Mouse (Mus musculus): ENCODE measurements around the gene Osbpl10. TPM values are rescaled to one million over a fixed set of nuclear protein-coding genes. Genes with fewer than 3 reads are reported as not detected.

Osbpl10 gene
- not detected in 4 replicates for total RNA-seq (2023; ENCODE audit: inconsistent age)

GRCm38 (mm10) chr9:114978281-114979111, at the start of gene Osbpl10:
Gene Osbpl10, plus strand, starts transcription at chr9:114978569.

GRCm38 (mm10) chr9:114933723-114934171, 44.6 kb upstream of the Osbpl10 start, which contains the start of gene Gpd1l:
Gene Gpd1l, minus strand, starts transcription at chr9:114933987.

DNA sequence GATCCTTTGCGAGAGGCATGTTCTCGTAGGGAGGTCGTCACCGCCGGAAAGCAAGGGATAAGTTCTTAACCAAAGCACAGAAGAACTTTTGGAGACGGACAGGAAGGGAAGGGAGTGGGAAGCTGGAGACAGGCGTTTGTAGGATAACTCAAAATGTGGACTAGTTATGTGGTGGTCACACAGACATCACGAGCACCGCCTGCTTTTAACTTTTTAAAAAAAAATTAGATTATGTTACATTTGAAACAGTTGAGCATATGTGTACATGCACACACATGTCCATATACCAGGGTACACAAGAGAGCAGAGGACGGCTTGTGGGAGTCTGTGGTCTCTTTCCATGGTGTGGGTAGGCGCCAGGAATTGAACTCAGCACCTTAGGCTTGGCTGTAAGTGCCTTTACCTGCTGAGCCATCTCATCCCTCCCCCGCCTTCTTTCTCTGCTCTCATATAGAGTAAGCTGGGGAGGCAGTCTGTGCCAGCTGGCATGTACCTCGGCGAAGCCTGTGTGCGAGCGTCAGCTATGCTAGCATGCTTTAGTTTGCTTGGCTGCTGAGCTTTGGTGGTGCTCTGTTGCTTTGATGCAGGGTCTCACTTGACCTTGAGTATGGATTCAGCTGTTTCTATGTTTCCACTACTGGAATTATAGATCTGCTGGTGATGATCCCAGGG, 4.5 kb downstream of the Osbpl10 start, which contains the start of gene Rps27rt:
Rps27rt (minus strand) TSS at position 51 of the 672 bp plus-strand sequence.

Other genes with a start within 250 kb of the Osbpl10 start
- 86.9 to 103 TPM (median 92.5 TPM) in 4 replicates for gene Cmtm6, start 247.5 kb upstream of the Osbpl10 start, total RNA-seq (2023; ENCODE audit: inconsistent age)
- 133 to 151 TPM (median 143 TPM) in 4 replicates for gene Cmtm7, start 196.7 kb upstream of the Osbpl10 start, total RNA-seq (2023; ENCODE audit: inconsistent age)
- 0.86 to 1.7 TPM (median 1.5 TPM) in 4 replicates for gene Cmtm8, start 134.4 kb upstream of the Osbpl10 start, total RNA-seq (2023; ENCODE audit: inconsistent age)
- 59.8 to 74.5 TPM (median 66.9 TPM) in 4 replicates for gene Gpd1l, start 44.6 kb upstream of the Osbpl10 start, total RNA-seq (2023; ENCODE audit: inconsistent age)
- gene Rps27rt, start 4.2 kb downstream of the Osbpl10 start, total RNA-seq (2023; ENCODE audit: inconsistent age): 179 to 252 TPM (median 185 TPM) in 4 replicates

Data from B cell, adult (primary cell).